Mouse (Mus musculus) myocyte (in vitro differentiated cells): ENCODE measurements around the gene Dcakd. TPM values are rescaled to one million over a fixed set of nuclear protein-coding genes. Genes with fewer than 3 reads are reported as not detected.

Experiments used
- H3K27me3 ChIP-seq: one replicate; pipeline ENCODE4 v1.6.1; 2011; ENCODE audit not compliant: control insufficient read depth, insufficient read depth, insufficient read length
- H3K36me3 ChIP-seq: one replicate; pipeline ENCODE4 v1.6.1; 2011; ENCODE audit not compliant: control insufficient read depth, insufficient read depth
- H3K4me2 ChIP-seq: one replicate; pipeline ENCODE4 v1.6.1; 2011; ENCODE audit warnings: low read depth, control low read depth
- H3K4me3 ChIP-seq: one replicate; pipeline ENCODE4 v1.5.1; 2011; ENCODE audit warnings: mild to moderate bottlenecking, control low read depth, moderate library complexity
- H3K79me2 ChIP-seq: one replicate; pipeline ENCODE4 v1.6.1; 2011; ENCODE audit not compliant: control insufficient read depth, insufficient read depth
- H3ac ChIP-seq: one replicate; pipeline ENCODE4 v1.6.1; 2011; ENCODE audit not compliant: control insufficient read depth, insufficient read length
- CEBPB ChIP-seq: IDR thresholded peaks from 2 replicates; pipeline ENCODE4 v1.6.1; 2011; ENCODE audit warnings: mild to moderate bottlenecking, moderate library complexity; ENCODE audit not compliant: poor library complexity, insufficient read depth, severe bottlenecking
- E2F4 ChIP-seq: IDR thresholded peaks from one replicate; pipeline ENCODE4 v1.6.1; 2011; ENCODE audit warnings: mild to moderate bottlenecking, control low read depth, moderate library complexity; ENCODE audit not compliant: insufficient read depth
- MAX ChIP-seq: IDR thresholded peaks from one replicate; pipeline ENCODE4 v1.6.1; 2011; ENCODE audit warnings: low read depth, mild to moderate bottlenecking, control low read depth
- MYOD1 ChIP-seq, 3 experiments: IDR thresholded peaks; one replicate each; pipeline ENCODE4 v1.6.1; 2011; ENCODE audit warnings: control low read depth in 2 of 3, low read depth in 2 of 3, mild to moderate bottlenecking in 2 of 3, moderate library complexity in 1 of 3; ENCODE audit not compliant: insufficient read length in 2 of 3, control insufficient read depth in 1 of 3
- MYOG ChIP-seq, 3 experiments: IDR thresholded peaks; one replicate each; pipeline ENCODE4 v1.6.1; 2011; ENCODE audit warnings: control low read depth in 2 of 3, low read depth in 2 of 3, mild to moderate bottlenecking in 2 of 3; ENCODE audit not compliant: insufficient read length in 2 of 3, control insufficient read depth in 1 of 3, insufficient read depth in 1 of 3
- POLR2A ChIP-seq: IDR thresholded peaks from one replicate; pipeline ENCODE4 v1.6.1; 2011; ENCODE audit warnings: low read depth, mild to moderate bottlenecking, control low read depth, moderate library complexity; ENCODE audit not compliant: insufficient read length
- POLR2AphosphoS2 ChIP-seq: IDR thresholded peaks from one replicate; pipeline ENCODE4 v1.6.1; 2011; ENCODE audit warnings: low read depth, control low read depth; ENCODE audit not compliant: insufficient read length
- REST ChIP-seq: IDR thresholded peaks from one replicate; pipeline ENCODE4 v1.6.1; 2011; ENCODE audit warnings: mild to moderate bottlenecking, control low read depth, moderate library complexity; ENCODE audit not compliant: insufficient read depth, insufficient read length
- SRF ChIP-seq: IDR thresholded peaks from one replicate; pipeline ENCODE4 v1.6.1; 2011; ENCODE audit warnings: low read depth; ENCODE audit not compliant: control insufficient read depth, insufficient read length
- TCF12 ChIP-seq: IDR thresholded peaks from one replicate; pipeline ENCODE4 v1.6.1; 2011; ENCODE audit warnings: mild to moderate bottlenecking, control low read depth; ENCODE audit not compliant: poor library complexity, insufficient read depth, severe bottlenecking
- TCF3 ChIP-seq: IDR thresholded peaks from one replicate; pipeline ENCODE4 v1.6.1; 2011; ENCODE audit warnings: low read depth, control low read depth; ENCODE audit not compliant: insufficient read length
- USF1 ChIP-seq: IDR thresholded peaks from one replicate; pipeline ENCODE4 v1.6.1; 2011; ENCODE audit warnings: low read depth, mild to moderate bottlenecking, control low read depth, moderate library complexity
- polyA plus RNA-seq: library from polyadenylated mRNA; unstranded; fragments of >200 nt; fragmentation: generic; extraction: Trizol; gene quantifications from one replicate; pipeline ENCODE4 v1.2.1, GENCODE M21; 2012; ENCODE audit warnings: missing spikeins

The Dcakd gene
- polyA plus RNA-seq, 1 experiment: 199 TPM

DNA sequence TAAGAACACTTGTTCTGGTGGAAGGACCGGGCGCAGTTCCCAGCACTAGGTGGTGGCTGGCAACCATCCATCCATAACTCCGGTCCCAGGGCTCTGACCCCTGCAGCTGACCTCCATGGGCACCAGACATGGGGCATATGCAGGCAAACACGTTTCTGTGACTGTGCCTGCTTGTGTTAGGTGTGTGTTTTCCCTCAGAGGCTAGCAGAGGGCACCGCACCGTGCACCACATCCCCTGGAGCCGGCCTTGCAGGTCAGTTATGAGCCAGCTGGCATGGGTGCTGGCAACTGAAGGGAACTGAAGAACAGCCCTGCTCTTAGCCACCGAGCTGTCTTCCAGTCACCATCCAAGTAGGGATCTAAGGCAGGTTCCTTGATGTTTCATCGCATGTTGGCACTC lies 22.0 kb upstream of the Dcakd start:
- peaks cover 10% of the 10 kb centered on the region for H3K79me2 ChIP-seq
- peak overlapping the region; percentile 67 for H3K4me2 ChIP-seq
- H3ac ChIP-seq: no peak overlapping the region
- H3K27me3 ChIP-seq: no peaks in the 10 kb centered on the region
- peaks cover 22% of the 10 kb centered on the region for H3K36me3 ChIP-seq
- no peak overlapping the region for H3K4me3 ChIP-seq
- no peak for TF ChIP-seq MAX
- TF ChIP-seq TCF3: peak; percentile 18
- peak; percentile 0 to 90 (median 59) for TF ChIP-seq MYOG (IDR thresholded peaks at IDR 0.05; ENCODE audit: control insufficient read depth in 1 of 3, insufficient read depth in 1 of 3, insufficient read length in 2 of 3, low read depth in 2 of 3)
- no peak for TF ChIP-seq SRF
- peak in 2 of 3 experiments; percentile 44 to 81 for TF ChIP-seq MYOD1 (IDR thresholded peaks at IDR 0.05; ENCODE audit: control insufficient read depth in 1 of 3, insufficient read length in 2 of 3, low read depth in 2 of 3)

DNA sequence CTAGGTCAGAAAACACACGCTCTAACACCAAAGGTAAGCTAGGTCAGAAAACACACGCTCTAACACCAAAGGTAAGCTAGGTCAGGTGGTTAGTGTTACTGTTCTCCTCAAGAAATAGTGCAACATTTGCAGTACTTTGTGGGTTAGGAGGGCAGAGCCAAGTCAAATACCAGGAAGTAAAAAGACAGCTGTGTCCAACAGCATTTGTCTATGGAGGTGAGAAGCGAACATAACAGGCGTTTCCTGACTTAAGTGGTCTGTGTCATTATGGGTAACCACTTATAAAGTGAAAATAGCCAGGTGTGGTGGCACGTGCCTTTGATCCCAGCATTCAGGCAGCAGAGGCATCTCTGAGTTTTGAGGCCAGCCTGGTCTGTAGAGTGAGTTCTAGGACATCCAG lies 21.5 kb upstream of the Dcakd start:
- Histone ChIP-seq H3K36me3 (peaks cover 19% of the 10 kb centered on the region), H3K4me3 (no peak overlapping the region), H3K27me3 (no peaks in the 10 kb centered on the region), H3K4me2 (peak overlapping the region; percentile 67), H3K79me2 (peaks cover 7% of the 10 kb centered on the region), H3ac (no peak overlapping the region)
- TF ChIP-seq USF1 (no peak), E2F4 (no peak), TCF12 (peak; percentile 62), MYOD1 (IDR thresholded peaks at IDR 0.05; ENCODE audit: control insufficient read depth in 1 of 3, insufficient read length in 2 of 3, low read depth in 2 of 3) (peak in 1 of 3 experiments; percentile 59), MYOG (IDR thresholded peaks at IDR 0.05; ENCODE audit: control insufficient read depth in 1 of 3, insufficient read depth in 1 of 3, insufficient read length in 2 of 3, low read depth in 2 of 3) (peak in 1 of 3 experiments; percentile 62)

DNA sequence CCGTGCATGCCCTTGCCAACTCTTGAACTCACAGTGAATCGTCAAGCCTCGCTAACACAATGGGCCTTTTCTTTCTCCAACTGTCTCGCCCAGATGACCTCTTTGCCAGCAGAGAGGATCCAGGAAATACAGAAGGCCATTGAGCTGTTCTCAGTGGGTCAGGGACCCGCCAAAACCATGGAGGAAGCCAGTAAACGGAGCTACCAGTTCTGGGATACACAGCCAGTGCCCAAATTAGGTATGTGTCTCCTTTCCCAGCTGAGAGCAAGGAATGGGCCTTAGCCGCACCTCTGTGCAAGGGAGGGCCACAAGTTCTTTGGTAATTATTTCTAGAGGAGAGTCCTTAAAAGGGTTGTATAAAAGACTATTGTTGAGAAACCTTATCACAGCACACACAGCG lies 18.2 kb upstream of the Dcakd start:
- peaks cover 35% of the 10 kb centered on the region for H3K36me3 ChIP-seq
- TF ChIP-seq MYOD1 (IDR thresholded peaks at IDR 0.05; ENCODE audit: control insufficient read depth in 1 of 3, insufficient read length in 2 of 3, low read depth in 2 of 3) (no peak), TCF3 (no peak), USF1 (no peak), E2F4 (no peak), POLR2AphosphoS2 (no peak), TCF12 (no peak), REST (no peak), MAX (no peak), POLR2A (no peak), MYOG (IDR thresholded peaks at IDR 0.05; ENCODE audit: control insufficient read depth in 1 of 3, insufficient read depth in 1 of 3, insufficient read length in 2 of 3, low read depth in 2 of 3) (no peak), CEBPB (no peak), SRF (no peak)
- H3ac ChIP-seq: no peak overlapping the region
- H3K27me3 ChIP-seq: no peaks in the 10 kb centered on the region
- H3K4me2 ChIP-seq: no peak overlapping the region
- peaks cover 31% of the 10 kb centered on the region for H3K79me2 ChIP-seq
- no peak overlapping the region for H3K4me3 ChIP-seq

DNA sequence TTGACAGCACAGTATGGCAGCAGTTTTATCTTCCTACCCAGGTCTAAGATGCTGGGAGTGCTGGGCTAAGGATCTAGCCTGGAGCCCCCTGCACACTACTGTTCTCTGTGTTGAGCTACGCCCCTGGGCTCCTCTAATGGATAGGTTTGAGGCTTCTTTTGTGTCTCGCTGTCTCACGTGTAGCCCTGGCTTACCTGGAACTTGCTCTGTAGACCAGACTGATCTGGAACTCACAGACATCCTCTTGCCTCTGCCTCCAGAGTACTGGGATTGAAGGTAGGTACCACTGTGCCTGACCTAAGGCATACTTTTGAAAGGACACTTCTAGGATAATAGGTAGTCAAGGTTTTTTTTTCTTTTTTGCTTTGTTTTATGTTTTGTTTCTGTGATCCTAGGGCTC lies 15.8 kb upstream of the Dcakd start:
- no peak for TF ChIP-seq USF1
- no peak for TF ChIP-seq POLR2AphosphoS2
- no peak for TF ChIP-seq MYOG (IDR thresholded peaks at IDR 0.05; ENCODE audit: control insufficient read depth in 1 of 3, insufficient read depth in 1 of 3, insufficient read length in 2 of 3, low read depth in 2 of 3)
- TF ChIP-seq REST: no peak
- no peak for TF ChIP-seq TCF3
- no peak for TF ChIP-seq TCF12
- no peak for TF ChIP-seq CEBPB
- no peak for TF ChIP-seq POLR2A
- no peak for TF ChIP-seq E2F4
- no peak for TF ChIP-seq SRF
- no peak for TF ChIP-seq MAX
- no peak for TF ChIP-seq MYOD1 (IDR thresholded peaks at IDR 0.05; ENCODE audit: control insufficient read depth in 1 of 3, insufficient read length in 2 of 3, low read depth in 2 of 3)
- Histone ChIP-seq H3K36me3 (peaks cover 35% of the 10 kb centered on the region), H3K4me2 (no peak overlapping the region), H3K79me2 (peaks cover 54% of the 10 kb centered on the region), H3ac (no peak overlapping the region), H3K4me3 (no peak overlapping the region), H3K27me3 (no peaks in the 10 kb centered on the region)

DNA sequence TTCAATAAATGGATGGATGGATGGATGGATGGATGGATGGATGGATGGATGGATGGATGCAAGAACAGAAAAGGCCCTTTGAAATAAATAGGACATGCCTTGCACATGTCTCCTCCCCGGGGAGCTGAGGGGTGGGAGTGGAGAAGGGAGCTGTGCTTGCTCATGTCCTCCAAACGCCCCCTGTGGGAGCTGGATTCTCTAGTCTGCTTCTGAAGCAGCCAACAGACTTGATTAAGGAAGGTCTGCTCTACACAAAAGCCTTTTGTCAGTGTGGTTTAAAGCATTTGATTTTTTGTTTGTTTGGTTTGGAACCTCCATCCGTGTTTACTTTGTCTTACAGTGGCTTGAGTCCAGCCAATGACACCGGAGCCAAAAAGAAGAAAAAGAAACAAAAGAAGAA lies 14.7 kb upstream of the Dcakd start:
- peaks cover 66% of the 10 kb centered on the region for H3K79me2 ChIP-seq
- H3ac ChIP-seq: no peak overlapping the region
- H3K4me2 ChIP-seq: no peak overlapping the region
- H3K36me3 ChIP-seq: peaks cover 34% of the 10 kb centered on the region
- TF ChIP-seq MYOD1 (IDR thresholded peaks at IDR 0.05; ENCODE audit: control insufficient read depth in 1 of 3, insufficient read length in 2 of 3, low read depth in 2 of 3) (no peak), USF1 (no peak), MYOG (IDR thresholded peaks at IDR 0.05; ENCODE audit: control insufficient read depth in 1 of 3, insufficient read depth in 1 of 3, insufficient read length in 2 of 3, low read depth in 2 of 3) (no peak), TCF12 (no peak), SRF (no peak), MAX (no peak), TCF3 (no peak), CEBPB (no peak), E2F4 (no peak), POLR2AphosphoS2 (no peak), POLR2A (no peak), REST (no peak)
- H3K4me3 ChIP-seq: no peak overlapping the region
- no peaks in the 10 kb centered on the region for H3K27me3 ChIP-seq
